Mouse (Mus musculus) mouse trophoblast stem cell (cell line): ENCODE results near the gene Adora2b.

Experiments
- in situ Hi-C, 2 experiments: fragments of 300-500 bp; cut with MseI, MboI; formaldehyde crosslinking; loops; 2 replicates in 1 of 2; 3 replicates in 1 of 2; pipeline ENCODE4 v1.15.1; 2025

Adora2b gene

GRCm38 (mm10) chr11:62264018-62264417, 15.2 kb downstream of the Adora2b start:
- in situ Hi-C loops: no loop called here

- in situ Hi-C loops: no loop called here
These were observed 16.9 kb downstream of the Adora2b start for GRCm38 (mm10) chr11:62265642-62266041.

- in situ Hi-C loops: no loop called here
These were observed 17.9 kb downstream of the Adora2b start for GRCm38 (mm10) chr11:62266466-62267214.

GRCm38 (mm10) chr11:62268381-62268780, 19.6 kb downstream of the Adora2b start:
- in situ Hi-C loops: no loop called here

- in situ Hi-C loops: no loop called here
These were observed 20.3 kb downstream of the Adora2b start for GRCm38 (mm10) chr11:62269097-62269496.

GRCm38 (mm10) chr11:62270851-62271250, 22.1 kb downstream of the Adora2b start:
- in situ Hi-C loops: loop anchor here (5.0 to 10.0 kb wide), 2 partner anchors 316 to 319 kb away; partner anchors contain the start of gene Specc1 (in 1 of the 2)

- in situ Hi-C loops: loop anchor here (5.0 to 10.0 kb wide), 3 partner anchors 150 to 322 kb away; partner anchors contain the start of gene Specc1 (in 1 of the 2)
These were observed 28.3 kb downstream of the Adora2b start for GRCm38 (mm10) chr11:62277086-62277485.

- in situ Hi-C loops: loop anchor here (5.0 to 10.0 kb wide), 3 partner anchors 151 to 323 kb away; partner anchors contain the start of gene Specc1 (in 1 of the 2)
These were observed 29.2 kb downstream of the Adora2b start for GRCm38 (mm10) chr11:62278027-62278426.

- in situ Hi-C loops: loop anchor here in 1 of 2 experiments (5.0 kb wide), 1 partner anchor 234 kb away; no protein-coding TSS in a partner anchor
These were observed 32.2 kb downstream of the Adora2b start, which contains the start of the genes Zswim7 and Ttc19 for GRCm38 (mm10) chr11:62280675-62281600. Zswim7 (minus strand) TSS chr11:62281375. Ttc19 (plus strand) TSS chr11:62281473.

- in situ Hi-C loops: loop anchor here in 1 of 2 experiments (5.0 kb wide), 1 partner anchor 234 kb away; no protein-coding TSS in a partner anchor
These were observed 32.8 kb downstream of the Adora2b start for GRCm38 (mm10) chr11:62281601-62281997.

- in situ Hi-C loops: loop anchor here in 1 of 2 experiments (5.0 kb wide), 1 partner anchor 237 kb away; no protein-coding TSS in a partner anchor
These were observed 35.2 kb downstream of the Adora2b start for GRCm38 (mm10) chr11:62284020-62284419.

GRCm38 (mm10) chr11:62285020-62285419, 36.2 kb downstream of the Adora2b start:
- in situ Hi-C loops: no loop called here

GRCm38 (mm10) chr11:62287700-62288099, 38.9 kb downstream of the Adora2b start:
- in situ Hi-C loops: no loop called here

- in situ Hi-C loops: no loop called here
These were observed 45.3 kb downstream of the Adora2b start for GRCm38 (mm10) chr11:62294121-62294520.

GRCm38 (mm10) chr11:62298883-62299282, 50.1 kb downstream of the Adora2b start:
- in situ Hi-C loops: no loop called here

- in situ Hi-C loops: no loop called here
These were observed 57.1 kb downstream of the Adora2b start for GRCm38 (mm10) chr11:62305866-62306265.

GRCm38 (mm10) chr11:62309296-62309695, 60.5 kb downstream of the Adora2b start:
- in situ Hi-C loops: no loop called here

GRCm38 (mm10) chr11:62314984-62315383, 66.2 kb downstream of the Adora2b start:
- in situ Hi-C loops: no loop called here
